Mouse (Mus musculus): ENCODE measurements at regions not wholly inside any gene's neighbourhood (a gene's known extent, or its start where the extent isn't known, plus 50 kb on each side); places are given as distances from the start of the nearest gene placed in this dataset.

GRCm38 (mm10) chr10:119058493-119059020 is 181.3 kb downstream of the Cand1 start:
- TF ChIP-seq CTCF (IDR thresholded peaks at IDR 0.05; ENCODE audit: control insufficient read depth, insufficient read depth, insufficient read length) (no peak), USF1 (IDR thresholded peaks at IDR 0.05; ENCODE audit: low read depth) (no peak), MYOD1 (IDR thresholded peaks at IDR 0.05; ENCODE audit: control insufficient read depth, insufficient read length, low read depth) (no peak), MAX (IDR thresholded peaks at IDR 0.05) (no peak), FOSL1 (IDR thresholded peaks at IDR 0.05; ENCODE audit: insufficient read depth, low read length, poor library complexity, severe bottlenecking) (no peak), MYOG (IDR thresholded peaks at IDR 0.05; ENCODE audit: control insufficient read depth, extremely low read depth, insufficient read length) (no peak), CEBPB (IDR thresholded peaks at IDR 0.05; ENCODE audit: low read depth) (no peak)

Data from C2C12 (cell line).